Mouse (Mus musculus): Measurements from ENCODE around the gene Lpcat1.

Lpcat1 gene

DNA sequence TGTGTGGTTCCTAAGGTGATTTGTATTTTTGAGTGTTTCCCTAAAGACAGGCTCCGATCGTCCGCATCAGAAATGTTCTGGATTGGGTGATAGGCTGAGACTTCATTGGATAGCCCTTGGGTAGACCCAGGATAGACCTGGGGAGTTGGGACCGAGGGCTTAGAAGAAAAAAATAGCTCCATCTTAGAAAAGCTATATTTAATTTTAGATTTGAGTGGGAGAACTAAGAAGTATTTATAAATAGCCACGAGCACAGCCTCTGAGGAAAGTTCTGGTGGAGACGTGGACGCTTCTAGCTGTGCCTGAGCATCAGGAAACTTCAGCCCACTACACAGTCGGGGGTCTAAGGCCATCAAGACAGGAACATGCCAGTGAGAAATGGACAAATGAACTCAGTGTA, 9.8 kb downstream of the Lpcat1 start:
- no peak for DNase-seq (ENCODE audit: low read depth)

GRCm38 (mm10) chr13:73477841-73478240, 10.8 kb downstream of the Lpcat1 start:
- DNase-seq (ENCODE audit: low read depth): no peak

DNA sequence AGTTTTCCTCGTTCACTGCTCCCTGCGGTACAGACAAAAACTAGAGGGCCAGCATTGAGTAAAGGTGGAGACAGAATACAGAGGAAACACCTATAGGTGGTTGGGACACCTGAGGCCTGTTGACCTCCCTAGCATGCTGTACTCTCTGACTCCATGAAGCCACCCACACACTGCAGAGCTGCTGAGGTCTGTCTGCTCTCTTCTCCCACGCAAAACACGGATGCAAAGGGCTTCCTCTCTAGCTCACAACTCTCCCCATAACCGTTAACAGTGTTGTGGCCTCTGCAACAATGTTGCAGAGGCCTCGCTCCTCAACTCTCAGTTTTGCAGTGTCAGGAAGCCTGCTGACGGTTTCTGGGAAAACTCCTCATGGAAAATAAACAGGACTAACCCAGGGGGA, 15.5 kb downstream of the Lpcat1 start:
- DNase-seq (ENCODE audit: low read depth): no peak

- DNase-seq (ENCODE audit: low read depth): no peak
Observed at GRCm38 (mm10) chr13:73483331-73483730, 16.3 kb downstream of the Lpcat1 start.

DNA sequence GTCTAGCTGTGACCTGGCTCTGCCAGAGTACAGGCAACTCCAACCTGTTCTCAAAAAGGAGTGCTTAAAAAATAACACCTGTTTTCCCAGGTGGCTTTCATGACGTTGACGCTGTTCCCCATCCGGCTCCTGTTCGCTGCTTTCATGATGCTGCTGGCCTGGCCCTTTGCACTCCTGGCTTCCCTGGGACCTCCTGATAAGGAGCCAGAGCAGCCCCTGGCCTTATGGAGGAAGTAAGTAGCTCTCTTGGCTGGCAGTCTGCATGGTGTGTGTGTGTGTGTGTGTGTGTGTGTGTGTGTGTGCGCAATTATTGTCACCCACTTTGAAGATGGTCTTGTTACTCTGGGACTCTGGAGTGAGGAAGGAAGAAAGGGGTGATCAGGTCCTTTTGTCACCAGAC, 17.2 kb downstream of the Lpcat1 start:
- DNase-seq (ENCODE audit: low read depth): no peak

DNA sequence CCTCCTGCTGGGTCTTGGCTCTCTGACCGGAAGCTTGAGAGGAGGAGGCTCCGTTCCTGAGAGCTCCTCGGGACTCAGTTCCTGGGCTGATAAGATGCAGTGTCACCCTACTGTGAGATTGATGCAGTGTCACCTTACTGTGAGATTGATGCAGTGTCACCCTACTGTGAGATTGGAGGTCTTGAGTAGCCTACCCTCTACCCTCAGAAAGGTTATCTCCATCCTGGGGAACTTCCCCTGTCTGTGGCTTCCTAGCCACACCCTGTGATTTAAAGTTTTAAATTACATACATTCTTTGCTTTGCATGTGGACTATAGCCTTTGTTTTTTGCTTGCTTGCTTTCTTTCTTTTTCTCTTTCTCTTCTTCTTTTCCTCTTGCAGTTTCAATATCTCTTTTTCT, 21.1 kb downstream of the Lpcat1 start:
- no peak for DNase-seq (ENCODE audit: low read depth)

DNA sequence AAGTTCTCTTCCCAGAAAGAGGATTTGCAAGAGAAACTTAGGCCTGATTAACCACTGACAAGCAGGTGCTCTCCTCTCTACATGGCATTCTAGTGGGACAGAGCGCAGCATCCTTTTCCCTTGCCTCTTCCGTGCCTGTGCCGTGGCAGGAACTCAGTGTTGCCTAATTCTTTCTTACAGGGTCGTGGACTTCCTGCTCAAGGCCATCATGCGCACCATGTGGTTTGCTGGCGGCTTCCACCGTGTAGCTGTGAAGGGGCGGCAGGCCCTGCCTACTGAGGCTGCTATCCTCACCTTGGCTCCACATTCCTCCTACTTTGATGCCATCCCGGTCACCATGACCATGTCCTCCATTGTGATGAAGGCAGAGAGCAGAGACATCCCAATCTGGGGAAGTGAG, 21.7 kb downstream of the Lpcat1 start:
- no peak for DNase-seq (ENCODE audit: low read depth)

- no peak for DNase-seq (ENCODE audit: low read depth)
Observed at GRCm38 (mm10) chr13:73489986-73490385, 23.0 kb downstream of the Lpcat1 start.

DNA sequence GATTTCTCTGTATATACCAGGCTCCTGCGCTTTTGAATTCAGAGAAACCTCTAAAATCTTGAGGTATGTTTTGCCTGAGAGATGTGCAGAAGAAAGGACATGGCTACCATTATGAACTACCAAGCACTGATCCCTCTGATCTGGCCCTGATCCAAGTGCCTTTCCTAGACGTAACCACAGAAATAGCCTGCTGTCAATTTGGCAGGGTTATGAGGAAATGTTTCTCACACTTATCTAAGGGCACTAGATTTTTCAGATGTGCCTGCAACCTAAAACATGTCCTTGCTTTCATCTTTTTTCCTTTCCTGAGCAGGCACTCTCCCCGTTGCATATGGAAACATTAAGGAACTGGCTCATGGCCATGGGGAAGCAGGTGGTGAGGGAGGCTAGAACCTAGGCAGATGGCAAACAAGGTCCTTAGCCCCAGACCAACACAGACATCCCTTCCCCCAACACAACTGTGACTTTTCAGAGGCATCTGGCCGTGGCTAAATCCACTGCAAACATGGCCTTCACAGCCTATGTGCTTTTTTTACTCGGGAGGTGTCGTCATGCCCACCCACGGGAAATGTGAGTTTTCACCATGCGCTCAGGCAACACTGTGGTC, 23.7 kb downstream of the Lpcat1 start:
- peak; percentile 3 for DNase-seq (ENCODE audit: low read depth)

GRCm38 (mm10) chr13:73493183-73493582, 26.2 kb downstream of the Lpcat1 start:
- DNase-seq (ENCODE audit: low read depth): no peak

DNA sequence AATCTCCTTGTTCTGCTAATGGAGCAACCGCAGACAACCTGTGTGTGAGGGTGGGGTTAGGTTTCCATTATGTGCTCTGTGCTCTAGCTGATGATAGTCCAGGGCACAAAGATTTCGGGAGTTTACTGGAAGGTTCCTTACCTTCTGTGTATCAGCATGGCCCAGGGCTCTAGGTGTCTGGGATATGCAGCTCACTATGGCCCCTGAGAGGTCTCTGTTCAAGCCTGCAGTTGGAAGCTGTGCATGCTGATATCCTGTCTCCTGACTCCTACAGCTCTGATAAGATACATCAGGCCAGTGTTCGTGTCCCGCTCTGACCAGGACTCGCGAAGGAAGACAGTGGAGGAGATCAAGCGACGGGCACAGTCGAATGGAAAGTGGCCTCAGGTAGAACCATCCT, 27.5 kb downstream of the Lpcat1 start:
- no peak for DNase-seq (ENCODE audit: low read depth)

DNA sequence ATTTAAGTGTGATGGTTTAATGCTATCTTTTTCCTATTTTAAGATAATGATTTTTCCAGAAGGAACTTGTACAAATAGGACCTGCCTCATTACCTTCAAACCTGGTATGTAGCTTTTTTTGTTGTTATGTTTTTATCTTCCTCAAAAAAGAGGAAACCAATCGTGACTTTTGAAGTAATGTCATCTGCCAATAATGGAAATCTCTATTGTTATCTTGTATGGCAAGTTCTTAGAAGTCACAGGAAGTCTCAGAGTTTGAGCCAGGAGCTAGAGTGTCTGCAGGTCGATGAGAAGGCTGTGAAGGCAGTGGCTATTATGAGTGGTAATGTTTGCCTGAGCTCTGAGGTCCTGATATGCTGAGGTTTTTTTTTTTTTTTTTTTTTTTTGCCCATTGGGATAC, 29.1 kb downstream of the Lpcat1 start:
- no peak for DNase-seq (ENCODE audit: low read depth)

DNA sequence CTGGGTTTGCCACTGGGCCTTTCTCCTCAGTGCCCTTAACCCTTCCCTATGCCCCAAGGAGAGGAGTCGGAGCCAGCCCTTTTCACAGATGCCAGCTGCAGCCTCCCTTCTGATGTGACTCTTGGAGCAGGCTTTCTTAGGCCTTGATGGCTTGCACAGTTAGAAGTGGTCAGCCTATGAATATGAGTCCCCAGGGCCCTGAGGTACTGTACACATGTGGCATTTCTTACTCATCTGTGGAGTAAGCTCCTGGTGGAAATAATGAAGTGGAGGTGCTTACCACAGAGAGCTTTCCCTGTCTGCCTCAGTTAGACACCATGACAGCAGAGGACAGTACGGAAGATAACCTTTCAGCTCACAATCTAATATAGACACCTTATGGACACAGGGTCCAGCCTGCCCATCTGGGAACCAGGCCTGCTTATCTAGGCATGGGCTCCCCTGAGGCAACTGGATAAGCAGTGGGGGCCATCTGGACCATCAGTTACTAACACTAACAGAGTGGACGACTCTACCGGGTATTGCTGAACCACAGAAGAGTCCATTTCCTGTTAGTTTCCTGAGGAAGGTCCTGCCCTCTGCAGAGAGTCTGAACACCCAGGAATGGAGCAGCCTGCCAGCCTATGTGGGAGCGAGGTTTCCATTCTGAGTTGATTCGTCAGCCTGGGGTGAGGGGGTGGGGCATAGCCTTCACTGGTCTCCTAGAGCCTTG, 33.1 kb downstream of the Lpcat1 start:
- no peak for DNase-seq (ENCODE audit: low read depth)

- DNase-seq (ENCODE audit: low read depth): peak; percentile 50
Observed at GRCm38 (mm10) chr13:73502719-73503118, 35.7 kb downstream of the Lpcat1 start.

- DNase-seq (ENCODE audit: low read depth): peak; percentile 84
Observed at GRCm38 (mm10) chr13:73505686-73506467, 38.9 kb downstream of the Lpcat1 start.

GRCm38 (mm10) chr13:73508817-73509550, 42.0 kb downstream of the Lpcat1 start:
- no peak for DNase-seq (ENCODE audit: low read depth)

DNA sequence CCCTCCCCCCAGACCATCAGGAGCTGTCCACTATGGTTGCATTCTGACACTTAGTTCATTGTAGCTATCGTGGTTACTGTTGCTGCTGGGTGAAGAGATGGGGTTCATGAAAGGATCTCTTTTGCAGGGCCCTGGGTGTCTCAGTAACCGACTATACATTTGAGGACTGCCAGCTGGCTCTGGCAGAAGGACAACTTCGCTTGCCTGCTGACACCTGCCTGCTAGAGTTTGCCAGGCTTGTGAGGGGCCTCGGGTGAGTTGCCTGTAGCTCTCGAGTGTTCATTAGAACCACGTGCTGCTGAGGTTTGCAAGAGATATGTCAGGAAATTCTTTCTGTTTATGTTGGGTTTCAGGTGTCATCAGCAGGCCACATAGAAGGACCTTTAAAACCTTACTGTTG, 42.9 kb downstream of the Lpcat1 start:
- no peak for DNase-seq (ENCODE audit: low read depth)

GRCm38 (mm10) chr13:73512776-73513673, 46.0 kb downstream of the Lpcat1 start:
- peak; percentile 85 for DNase-seq (ENCODE audit: low read depth)

GRCm38 (mm10) chr13:73516886-73517285, 49.9 kb downstream of the Lpcat1 start:
- no peak for DNase-seq (ENCODE audit: low read depth)

DNA sequence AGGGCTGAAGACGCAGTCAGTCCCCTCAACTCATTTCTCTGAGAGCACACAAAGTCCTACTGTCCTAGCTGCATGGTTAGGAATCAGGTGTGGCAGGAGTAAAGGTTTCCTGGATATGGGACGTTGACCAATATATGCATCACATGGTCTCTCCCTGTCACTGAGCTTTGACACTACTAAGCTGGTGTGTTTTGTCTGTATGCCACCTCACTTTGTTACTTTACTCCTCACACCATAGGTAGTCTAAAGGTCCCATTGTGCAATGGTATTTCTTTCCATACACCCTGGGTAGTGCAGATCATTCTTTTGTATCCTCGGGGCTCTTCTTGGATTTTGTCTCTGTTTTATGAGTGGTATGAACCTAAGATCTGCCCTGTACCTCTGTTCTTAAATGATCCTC, 66.7 kb downstream of the Lpcat1 start:
- DNase-seq (ENCODE audit: low read depth): no peak

GRCm38 (mm10) chr13:73535287-73535686, 68.3 kb downstream of the Lpcat1 start:
- DNase-seq (ENCODE audit: low read depth): no peak

Measured in NIH3T3 (cell line).